Mouse (Mus musculus): ENCODE measurements around the gene Galnt18. TPM values are rescaled to one million over a fixed set of nuclear protein-coding genes. Genes with fewer than 3 reads are reported as not detected.

The Galnt18 gene
- 17.6 and 17.7 TPM in 2 replicates for polyA plus RNA-seq (2015; fragmentation: Nextera tagmentation; extraction: Ambion mirVana)

DNA sequence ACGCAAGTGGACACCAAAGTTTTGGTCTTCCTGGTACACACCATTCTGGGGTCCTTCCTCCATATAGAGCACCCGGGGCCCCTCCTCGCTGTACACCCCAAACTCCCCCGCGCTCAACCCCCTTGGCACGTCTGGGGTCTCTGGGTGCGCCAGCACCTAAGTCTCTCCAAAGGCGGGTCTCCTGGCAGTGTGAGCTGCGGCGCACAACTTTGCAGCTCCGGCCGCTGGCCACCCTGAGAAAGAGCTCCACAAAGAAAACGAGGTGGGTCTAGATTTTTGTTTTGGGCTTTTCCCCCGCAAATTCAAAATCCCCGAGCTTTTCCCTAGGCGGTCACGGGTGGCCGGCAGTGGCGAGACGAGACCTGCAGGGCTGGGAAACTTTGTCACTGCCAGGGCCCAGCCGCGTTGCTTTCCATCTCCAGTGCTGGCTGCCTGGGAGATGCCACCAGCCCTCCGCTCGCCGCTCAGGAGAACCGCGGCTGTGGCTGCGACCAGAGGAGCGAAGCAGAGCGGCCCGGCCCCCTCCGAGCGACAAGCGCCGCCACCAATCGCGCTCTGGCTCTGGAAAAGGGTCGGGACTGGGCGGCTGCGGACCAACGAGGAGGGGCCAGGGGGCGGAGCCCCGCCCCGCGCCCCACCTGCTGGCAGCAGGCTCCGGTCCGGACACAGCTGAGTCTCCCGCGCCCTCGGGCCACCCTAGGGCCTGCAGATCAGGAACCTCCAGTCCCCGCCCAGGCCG, at the start of gene Galnt18:
Gene Galnt18, minus strand, starts transcription at position 474 of the 739 bp plus-strand sequence.
- Histone ChIP-seq H3K27me3 (peaks cover 7% of the 10 kb centered on the region), H3K4me3 (peak within 1 kb of the TSS; percentile 53), H3K4me1 (replicated peaks) (peaks cover 33% of the 10 kb centered on the region), H3K4me2 (peak within 1 kb of the TSS; percentile 98), H3K27ac (replicated peaks) (peak within 1 kb of the TSS; percentile 21; the same call in 1 of the 2 replicates), H3K9ac (peak within 1 kb of the TSS; percentile 44), H3K36me3 (no peaks in the 10 kb centered on the region), H3K9me3 (no peaks in the 10 kb centered on the region)
- peak; percentile 98 for ATAC-seq (ENCODE audit: low FRiP score, low read depth)
- 1% methylated on average over 52 of the region's 52 CpGs for WGBS

DNA sequence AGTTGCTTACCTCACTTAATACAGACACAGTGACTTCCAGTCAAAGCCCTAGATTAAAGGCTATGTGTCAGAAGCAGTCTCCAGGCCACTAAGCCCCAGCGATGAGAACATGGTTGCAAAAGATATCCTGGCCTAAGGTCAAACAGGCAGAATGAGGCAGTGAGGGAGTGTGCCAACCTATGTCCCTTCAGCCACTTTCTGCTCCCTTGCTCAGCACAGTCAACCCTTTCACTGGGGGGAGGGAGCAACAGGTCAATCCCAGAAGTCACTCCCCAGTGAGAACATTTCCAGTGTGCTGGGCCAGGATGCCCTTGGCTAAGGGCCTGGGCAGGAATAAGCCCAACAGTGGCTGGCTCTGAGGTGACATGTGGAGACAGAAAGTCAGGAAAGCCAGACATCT, 47.6 kb upstream of the Galnt18 start:
- WGBS: 97% methylated on average over 1 of the region's 1 CpGs
- Histone ChIP-seq H3K4me3 (no peak overlapping the region), H3K27me3 (no peaks in the 10 kb centered on the region), H3K27ac (replicated peaks) (no peak overlapping the region), H3K9ac (no peak overlapping the region), H3K9me3 (no peaks in the 10 kb centered on the region), H3K4me1 (replicated peaks) (no peaks in the 10 kb centered on the region), H3K4me2 (no peak overlapping the region), H3K36me3 (no peaks in the 10 kb centered on the region)
- no peak for ATAC-seq (ENCODE audit: low FRiP score, low read depth)

DNA sequence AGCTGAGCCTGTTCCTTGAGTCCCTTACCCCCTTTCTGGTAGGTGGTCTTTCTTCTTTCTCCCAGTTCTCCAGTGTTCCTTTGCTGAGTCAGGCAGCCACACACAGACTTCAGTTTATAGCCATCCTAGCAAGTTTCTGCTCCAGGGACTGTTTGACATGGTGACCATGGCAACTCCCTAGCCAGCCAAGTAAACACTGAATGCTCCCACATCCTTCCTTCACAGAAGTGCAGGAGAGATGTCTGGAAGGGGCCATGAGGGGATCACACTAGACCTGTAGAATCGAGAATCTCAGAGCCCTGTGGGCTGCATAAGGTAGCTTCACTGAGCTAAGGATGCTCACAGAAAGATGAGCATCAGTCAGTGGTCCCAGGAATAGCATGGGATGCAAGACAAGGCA, 33.3 kb upstream of the Galnt18 start:
- H3K9ac ChIP-seq: no peak overlapping the region
- WGBS: 72% methylated on average over 1 of the region's 1 CpGs
- H3K27me3 ChIP-seq: no peaks in the 10 kb centered on the region
- no peak overlapping the region for H3K4me2 ChIP-seq
- ATAC-seq (ENCODE audit: low FRiP score, low read depth): no peak
- H3K36me3 ChIP-seq: no peaks in the 10 kb centered on the region
- no peak overlapping the region for H3K27ac ChIP-seq (replicated peaks)
- H3K4me1 ChIP-seq (replicated peaks): no peaks in the 10 kb centered on the region
- no peaks in the 10 kb centered on the region for H3K9me3 ChIP-seq
- no peak overlapping the region for H3K4me3 ChIP-seq

DNA sequence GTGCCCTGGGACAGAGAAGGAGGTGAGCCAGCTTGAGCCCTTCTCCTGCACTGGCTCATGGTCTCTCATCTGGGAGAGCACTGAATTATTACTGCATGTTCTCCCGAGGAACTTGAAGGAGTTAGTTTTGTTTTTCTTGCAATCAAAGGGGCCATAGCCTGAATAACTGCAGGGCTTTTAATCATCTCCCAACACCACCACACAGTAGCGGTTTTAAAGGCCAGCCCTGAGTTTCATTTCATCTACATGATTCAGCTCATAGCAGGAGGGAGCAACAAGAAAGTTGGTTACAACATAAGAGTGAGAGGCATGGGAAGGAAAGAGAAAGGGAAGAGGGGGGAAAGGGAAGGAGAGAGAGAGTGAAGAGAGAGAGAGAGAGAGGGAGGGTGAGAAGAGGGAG, 31.3 kb upstream of the Galnt18 start:
- no peak overlapping the region for H3K9ac ChIP-seq
- H3K27me3 ChIP-seq: no peaks in the 10 kb centered on the region
- H3K4me2 ChIP-seq: no peak overlapping the region
- no peaks in the 10 kb centered on the region for H3K36me3 ChIP-seq
- no peak for ATAC-seq (ENCODE audit: low FRiP score, low read depth)
- H3K4me1 ChIP-seq (replicated peaks): no peaks in the 10 kb centered on the region
- H3K9me3 ChIP-seq: no peaks in the 10 kb centered on the region
- WGBS: 69% methylated on average over 2 of the region's 2 CpGs
- no peak overlapping the region for H3K27ac ChIP-seq (replicated peaks)
- H3K4me3 ChIP-seq: no peak overlapping the region

DNA sequence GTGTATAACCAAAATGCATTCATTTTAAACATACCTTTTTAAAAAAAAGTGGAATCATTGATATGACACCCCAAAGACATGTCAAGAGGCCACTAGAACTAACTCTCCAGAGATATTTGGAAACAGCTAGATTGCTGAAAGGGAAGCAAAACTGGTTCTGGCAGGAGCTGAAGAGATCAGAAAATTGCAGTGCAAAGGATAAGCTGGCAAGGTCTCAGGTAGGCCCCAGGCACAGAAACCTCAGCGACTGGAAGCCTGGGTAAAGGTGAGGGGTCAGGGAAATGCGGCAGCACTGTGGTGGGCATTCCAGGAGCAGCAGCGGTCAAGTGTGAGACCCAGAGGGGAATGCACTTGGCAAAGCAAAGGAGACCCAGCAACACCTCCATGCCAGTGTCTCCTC, 30.0 kb upstream of the Galnt18 start:
- no peak overlapping the region for H3K4me2 ChIP-seq
- H3K9ac ChIP-seq: no peak overlapping the region
- no peaks in the 10 kb centered on the region for H3K9me3 ChIP-seq
- no peaks in the 10 kb centered on the region for H3K36me3 ChIP-seq
- no peaks in the 10 kb centered on the region for H3K27me3 ChIP-seq
- ATAC-seq (ENCODE audit: low FRiP score, low read depth): no peak
- H3K4me1 ChIP-seq (replicated peaks): no peaks in the 10 kb centered on the region
- H3K27ac ChIP-seq (replicated peaks): no peak overlapping the region
- 73% methylated on average over 3 of the region's 3 CpGs for WGBS
- H3K4me3 ChIP-seq: no peak overlapping the region

DNA sequence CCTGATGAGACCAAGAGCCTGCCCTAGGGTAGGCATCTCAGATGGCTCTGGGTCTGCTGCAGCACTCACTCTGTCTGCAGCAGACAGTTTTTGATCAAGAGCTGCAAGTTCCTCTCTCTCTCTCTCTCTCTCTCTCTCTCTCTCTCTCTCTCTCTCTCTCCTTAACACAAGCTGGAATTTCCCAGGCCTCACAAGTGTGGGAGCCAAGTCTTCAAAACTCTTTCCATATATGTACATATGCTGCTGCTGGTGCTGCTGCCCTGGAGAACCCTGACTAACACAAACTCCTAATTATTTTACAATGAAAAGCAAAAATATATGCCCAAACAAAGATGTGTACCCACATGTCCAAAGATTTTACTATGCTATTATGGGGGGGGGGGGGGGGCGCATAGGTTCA, 26.3 kb upstream of the Galnt18 start:
- Histone ChIP-seq H3K27me3 (no peaks in the 10 kb centered on the region), H3K36me3 (no peaks in the 10 kb centered on the region), H3K4me3 (no peak overlapping the region), H3K9ac (no peak overlapping the region), H3K27ac (replicated peaks) (no peak overlapping the region), H3K4me2 (no peak overlapping the region), H3K4me1 (replicated peaks) (no peaks in the 10 kb centered on the region), H3K9me3 (no peaks in the 10 kb centered on the region)
- WGBS: 95% methylated on average over 1 of the region's 1 CpGs
- ATAC-seq (ENCODE audit: low FRiP score, low read depth): no peak

DNA sequence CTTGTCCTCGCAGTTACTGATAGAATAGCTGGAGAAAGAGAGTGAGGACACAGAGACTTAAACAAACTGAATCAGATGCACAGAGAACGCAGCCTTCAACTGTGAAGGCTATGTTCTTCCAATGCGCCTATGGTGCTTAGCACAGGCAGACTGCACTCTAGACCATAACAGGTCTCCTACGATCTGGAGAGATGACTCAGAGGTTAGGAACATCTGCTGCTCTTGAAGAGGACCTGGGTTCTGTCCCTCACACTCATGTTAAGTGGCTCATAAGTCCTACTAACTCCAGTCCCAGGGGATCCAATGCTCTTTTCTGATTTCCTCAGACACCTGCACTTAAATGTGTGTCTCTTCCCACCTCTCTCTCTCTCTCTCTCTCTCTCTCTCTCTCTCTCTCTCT, 24.9 kb upstream of the Galnt18 start:
- no peak for ATAC-seq (ENCODE audit: low FRiP score, low read depth)
- Histone ChIP-seq H3K36me3 (no peaks in the 10 kb centered on the region), H3K4me1 (replicated peaks) (no peaks in the 10 kb centered on the region), H3K4me2 (no peak overlapping the region), H3K27ac (replicated peaks) (no peak overlapping the region), H3K27me3 (no peaks in the 10 kb centered on the region), H3K9ac (no peak overlapping the region), H3K4me3 (no peak overlapping the region), H3K9me3 (no peaks in the 10 kb centered on the region)
- WGBS: 91% methylated on average over 4 of the region's 4 CpGs

DNA sequence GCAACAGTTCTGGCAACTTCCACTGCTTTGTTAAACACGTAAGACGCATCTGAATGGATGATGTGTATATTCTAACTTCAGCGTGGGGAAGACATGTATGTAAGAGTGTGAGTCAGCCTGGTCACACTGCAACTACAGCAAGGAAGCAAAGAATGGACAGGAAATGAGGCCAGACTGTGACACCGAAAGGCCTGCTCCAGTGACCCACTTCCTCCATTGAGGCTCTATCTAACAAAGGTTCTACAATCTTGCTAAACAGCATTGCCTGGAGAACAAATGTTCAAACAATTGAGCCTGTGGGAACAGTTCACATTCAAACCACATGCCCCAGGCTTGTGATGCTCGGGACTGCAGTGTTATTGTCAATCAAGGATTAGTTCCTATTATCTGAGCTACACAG, 21.0 kb upstream of the Galnt18 start:
- Histone ChIP-seq H3K27ac (replicated peaks) (no peak overlapping the region), H3K4me1 (replicated peaks) (no peaks in the 10 kb centered on the region), H3K9me3 (no peaks in the 10 kb centered on the region), H3K9ac (no peak overlapping the region), H3K36me3 (no peaks in the 10 kb centered on the region), H3K4me3 (no peak overlapping the region), H3K4me2 (no peak overlapping the region), H3K27me3 (no peaks in the 10 kb centered on the region)
- ATAC-seq (ENCODE audit: low FRiP score, low read depth): no peak
- WGBS: 72% methylated on average over 5 of the region's 5 CpGs

DNA sequence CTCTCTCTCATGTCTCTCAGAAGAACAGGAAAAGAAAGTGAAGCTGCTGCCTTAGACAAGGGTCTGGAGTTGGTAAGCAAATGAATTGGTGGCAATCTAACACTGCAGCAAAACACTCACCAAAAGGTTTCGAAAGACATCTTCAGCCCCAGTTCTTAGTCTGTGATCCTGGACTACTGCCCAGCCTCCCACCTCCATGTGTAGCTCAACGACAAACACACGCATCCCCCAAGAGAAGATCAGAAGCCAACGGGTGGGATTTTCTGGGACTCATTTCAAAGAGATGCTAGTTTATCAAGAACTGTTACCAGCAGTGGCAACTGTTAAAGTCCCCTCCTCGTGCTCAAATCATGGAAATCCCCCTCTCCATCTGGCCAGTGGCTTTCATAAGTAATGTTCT, 20.3 kb upstream of the Galnt18 start:
- H3K36me3 ChIP-seq: no peaks in the 10 kb centered on the region
- H3K9ac ChIP-seq: no peak overlapping the region
- no peaks in the 10 kb centered on the region for H3K9me3 ChIP-seq
- H3K4me1 ChIP-seq (replicated peaks): no peaks in the 10 kb centered on the region
- H3K27ac ChIP-seq (replicated peaks): no peak overlapping the region
- no peak overlapping the region for H3K4me3 ChIP-seq
- no peaks in the 10 kb centered on the region for H3K27me3 ChIP-seq
- no peak overlapping the region for H3K4me2 ChIP-seq
- 86% methylated on average over 5 of the region's 5 CpGs for WGBS
- no peak for ATAC-seq (ENCODE audit: low FRiP score, low read depth)

DNA sequence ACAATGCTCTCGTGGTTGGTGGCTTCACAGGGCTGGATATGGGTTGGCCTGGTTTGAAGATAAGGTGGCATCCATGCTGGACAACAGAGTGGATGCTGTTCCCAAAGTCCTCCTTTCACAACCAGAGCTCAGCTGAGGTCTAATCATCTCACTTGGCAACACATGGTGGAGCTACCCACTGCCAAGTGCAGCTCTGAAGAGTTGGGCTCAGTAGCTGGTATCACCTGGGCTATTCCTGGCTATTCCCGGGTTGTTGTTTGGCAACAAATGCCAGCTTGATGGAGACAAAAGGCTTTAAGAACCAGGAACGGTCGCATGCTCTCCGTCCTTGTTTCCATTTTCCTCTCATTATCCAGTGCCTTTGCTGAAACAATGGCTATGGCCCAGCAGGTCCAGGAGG, 19.2 kb upstream of the Galnt18 start:
- no peak overlapping the region for H3K4me2 ChIP-seq
- no peaks in the 10 kb centered on the region for H3K9me3 ChIP-seq
- no peak overlapping the region for H3K4me3 ChIP-seq
- H3K4me1 ChIP-seq (replicated peaks): no peaks in the 10 kb centered on the region
- no peak overlapping the region for H3K27ac ChIP-seq (replicated peaks)
- no peak for ATAC-seq (ENCODE audit: low FRiP score, low read depth)
- no peak overlapping the region for H3K9ac ChIP-seq
- 78% methylated on average over 5 of the region's 5 CpGs for WGBS
- H3K36me3 ChIP-seq: no peaks in the 10 kb centered on the region
- no peaks in the 10 kb centered on the region for H3K27me3 ChIP-seq

DNA sequence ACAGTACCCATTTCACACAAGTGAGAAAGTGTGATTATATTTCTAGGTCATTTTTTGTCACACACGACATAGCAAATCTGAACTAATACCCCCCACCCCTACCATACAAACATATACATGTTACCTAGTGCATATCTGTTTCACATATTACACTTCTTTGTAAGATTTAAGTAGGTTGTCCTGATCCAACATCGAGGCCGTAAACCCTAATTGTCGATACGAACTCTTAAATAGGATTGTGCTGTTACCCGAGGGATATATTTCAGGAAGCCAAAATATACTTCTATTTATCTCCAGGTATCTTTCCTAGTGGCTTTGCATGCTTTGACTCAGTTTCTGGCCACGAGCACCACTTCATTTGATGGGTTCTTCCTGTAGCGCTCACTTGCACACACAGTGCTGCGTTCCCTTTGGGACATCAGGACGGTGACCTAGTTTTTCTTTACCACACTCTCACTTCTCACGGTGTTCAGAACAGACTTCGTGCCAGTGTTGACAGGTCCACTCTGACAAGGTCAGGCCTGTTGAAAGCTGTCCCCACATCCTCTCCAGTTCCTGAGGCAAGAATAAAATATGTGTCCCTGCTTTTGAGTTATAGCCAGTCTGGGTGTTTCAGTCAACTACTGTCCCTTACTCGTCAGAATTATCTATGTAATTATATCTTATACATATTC, 17.7 kb upstream of the Galnt18 start:
- Histone ChIP-seq H3K9me3 (no peaks in the 10 kb centered on the region), H3K9ac (no peak overlapping the region), H3K4me1 (replicated peaks) (no peaks in the 10 kb centered on the region), H3K27me3 (no peaks in the 10 kb centered on the region), H3K36me3 (no peaks in the 10 kb centered on the region), H3K4me3 (no peak overlapping the region), H3K27ac (replicated peaks) (no peak overlapping the region), H3K4me2 (no peak overlapping the region)
- no peak for ATAC-seq (ENCODE audit: low FRiP score, low read depth)
- WGBS: 89% methylated on average over 13 of the region's 13 CpGs

DNA sequence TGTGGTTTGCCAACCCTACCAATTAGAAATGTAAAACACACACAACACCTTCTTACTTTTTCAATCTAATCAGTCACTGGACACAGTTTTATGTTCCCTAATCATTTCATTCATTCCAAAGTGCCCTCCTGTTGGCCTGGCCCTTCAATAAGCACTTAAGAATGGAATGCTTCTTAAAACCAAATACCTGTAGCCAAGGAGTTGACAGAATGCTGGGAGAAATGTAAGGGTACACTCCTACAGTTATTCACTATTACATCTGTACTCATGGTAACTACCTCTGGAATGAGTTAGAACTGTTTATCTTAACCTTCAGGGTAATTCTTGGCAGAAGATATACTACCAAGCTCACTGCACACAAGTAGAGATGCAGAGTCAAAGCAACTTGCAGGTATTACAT, 15.3 kb upstream of the Galnt18 start:
- ATAC-seq (ENCODE audit: low FRiP score, low read depth): no peak
- no peaks in the 10 kb centered on the region for H3K9me3 ChIP-seq
- H3K4me1 ChIP-seq (replicated peaks): no peaks in the 10 kb centered on the region
- H3K4me3 ChIP-seq: no peak overlapping the region
- H3K9ac ChIP-seq: no peak overlapping the region
- H3K27ac ChIP-seq (replicated peaks): no peak overlapping the region
- H3K36me3 ChIP-seq: no peaks in the 10 kb centered on the region
- H3K4me2 ChIP-seq: no peak overlapping the region
- H3K27me3 ChIP-seq: no peaks in the 10 kb centered on the region

DNA sequence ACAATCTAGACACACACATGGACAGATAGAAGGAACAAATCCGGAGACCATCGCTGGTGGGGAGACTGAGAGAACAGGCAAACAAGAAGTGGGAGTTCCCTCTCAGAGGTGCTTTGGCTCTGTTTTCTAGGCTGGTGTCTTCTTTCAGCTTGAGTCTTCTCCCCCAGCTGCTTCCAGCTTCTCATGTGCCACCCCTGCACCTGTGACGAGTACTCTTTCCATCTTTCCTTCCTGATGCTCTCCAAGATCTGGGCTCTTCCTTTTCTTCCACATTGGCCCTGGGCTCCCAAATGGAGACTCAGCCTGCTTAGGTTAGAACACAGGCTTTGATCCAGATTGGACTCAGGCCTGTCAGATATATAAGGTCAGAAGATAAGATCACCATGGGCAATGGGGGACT, 12.4 kb upstream of the Galnt18 start:
- no peaks in the 10 kb centered on the region for H3K27me3 ChIP-seq
- WGBS: 96% methylated on average over 3 of the region's 3 CpGs
- no peaks in the 10 kb centered on the region for H3K36me3 ChIP-seq
- H3K9ac ChIP-seq: no peak overlapping the region
- H3K27ac ChIP-seq (replicated peaks): no peak overlapping the region
- H3K4me1 ChIP-seq (replicated peaks): no peaks in the 10 kb centered on the region
- ATAC-seq (ENCODE audit: low FRiP score, low read depth): no peak
- H3K9me3 ChIP-seq: no peaks in the 10 kb centered on the region
- H3K4me2 ChIP-seq: no peak overlapping the region
- H3K4me3 ChIP-seq: no peak overlapping the region
